Mouse (Mus musculus): Measurements from ENCODE around the gene Bag5.

The Bag5 gene

GRCm38 (mm10) chr12:111713004-111713651 lies at the start of gene Bag5, which contains the start of gene Apopt1:
Bag5 (minus strand) TSS chr12:111713257.
Apopt1 (plus strand) TSS chr12:111713261.
- DNase-seq (ENCODE audit: low read depth, low spot score): peak; percentile 92

- no peak for DNase-seq (ENCODE audit: low read depth, low spot score)
Observed at GRCm38 (mm10) chr12:111760306-111760908, 47.4 kb upstream of the Bag5 start.

DNA sequence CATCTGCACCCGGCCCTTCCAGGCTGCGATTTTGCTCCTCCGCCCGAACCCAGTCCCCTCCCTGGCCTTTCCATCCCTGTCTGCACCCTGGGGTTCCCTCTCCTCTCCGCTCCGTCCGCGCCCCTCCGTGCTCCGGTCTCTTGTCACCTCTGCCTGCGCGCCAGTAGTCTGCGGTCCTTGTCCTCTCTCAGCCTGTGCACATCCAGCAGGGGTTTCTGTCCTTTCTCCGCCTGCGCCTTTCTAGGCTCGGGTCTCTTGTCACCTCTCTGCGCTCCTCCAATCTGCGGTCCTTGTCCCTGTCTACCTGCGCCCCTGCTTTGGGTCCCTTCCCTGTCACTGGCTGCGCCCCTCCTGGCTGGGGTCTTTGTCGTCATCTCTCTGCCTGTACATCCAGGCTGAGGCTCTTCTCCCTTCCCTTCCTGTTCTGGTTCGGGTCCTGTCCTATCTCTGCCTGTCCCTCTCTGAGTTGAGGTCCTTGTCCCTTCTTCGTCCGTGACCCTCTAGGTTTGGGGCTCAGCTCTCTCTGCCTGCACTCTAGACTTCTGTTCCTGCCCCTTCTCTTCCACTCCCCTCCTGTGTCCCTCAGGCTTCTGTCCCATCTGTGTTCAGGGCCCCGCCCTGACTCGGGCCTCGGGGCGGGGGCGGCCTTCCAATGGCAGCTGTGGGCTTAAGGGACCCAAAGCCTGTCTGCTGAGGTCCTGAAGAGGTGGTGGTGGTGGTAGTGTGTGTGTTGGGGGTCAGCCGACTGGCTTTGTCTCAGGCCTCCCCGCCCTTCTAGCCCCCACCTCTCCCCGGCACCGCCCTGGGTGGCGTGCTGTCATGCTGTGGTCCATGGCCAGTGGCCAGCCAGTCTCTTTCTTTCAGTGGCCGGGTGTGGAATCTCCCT lies 46.4 kb upstream of the Bag5 start:
- DNase-seq (ENCODE audit: low read depth, low spot score): peak; percentile 52

- DNase-seq (ENCODE audit: low read depth, low spot score): peak; percentile 73
Observed at GRCm38 (mm10) chr12:111758381-111759175, 45.5 kb upstream of the Bag5 start, which contains the start of gene Klc1. Klc1 (plus strand) TSS chr12:111758849.

- DNase-seq (ENCODE audit: low read depth, low spot score): no peak
Observed at GRCm38 (mm10) chr12:111757561-111758325, 44.7 kb upstream of the Bag5 start.

DNA sequence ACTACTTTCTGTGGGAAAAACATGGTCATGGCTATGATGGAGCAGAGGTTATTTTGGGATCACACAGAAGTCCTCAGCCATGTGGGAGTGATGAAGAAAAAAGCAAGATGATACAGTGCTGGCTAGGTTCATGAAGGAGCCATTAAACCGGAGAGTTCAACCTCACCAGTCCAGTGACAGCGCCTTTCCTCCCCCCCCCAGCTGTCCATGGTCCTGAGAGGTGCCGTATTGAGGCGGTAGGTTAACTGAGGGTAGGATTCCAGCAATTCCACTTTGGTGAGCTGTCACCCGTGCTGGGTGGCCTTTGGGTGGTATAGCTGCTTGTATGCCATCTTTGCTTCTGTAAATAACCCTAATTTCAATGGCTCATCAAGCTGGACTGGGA lies 43.6 kb upstream of the Bag5 start:
- DNase-seq (ENCODE audit: low read depth, low spot score): no peak

GRCm38 (mm10) chr12:111756082-111756697 lies 43.1 kb upstream of the Bag5 start:
- no peak for DNase-seq (ENCODE audit: low read depth, low spot score)

- no peak for DNase-seq (ENCODE audit: low read depth, low spot score)
Observed at GRCm38 (mm10) chr12:111755231-111755630, 42.2 kb upstream of the Bag5 start.

DNA sequence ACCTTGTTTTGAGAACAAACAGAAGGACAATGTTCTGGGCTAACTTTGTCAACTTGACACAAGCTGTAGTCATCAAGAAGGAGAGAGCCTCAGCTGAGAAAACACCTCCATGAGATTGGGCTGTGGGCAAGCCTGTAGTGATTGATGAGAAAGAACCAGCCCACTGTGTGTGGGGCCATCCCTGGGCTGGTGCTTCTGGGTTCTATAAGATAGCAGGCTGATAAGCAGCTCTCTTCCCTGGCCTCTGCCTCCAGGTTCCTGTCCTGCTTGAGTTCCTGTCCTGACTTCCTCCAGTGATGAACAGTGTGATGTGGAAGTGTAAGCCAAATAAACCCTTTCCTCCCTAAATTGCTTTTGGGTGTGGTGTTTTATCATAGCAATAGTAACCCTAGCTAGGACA lies 41.7 kb upstream of the Bag5 start:
- DNase-seq (ENCODE audit: low read depth, low spot score): no peak

DNA sequence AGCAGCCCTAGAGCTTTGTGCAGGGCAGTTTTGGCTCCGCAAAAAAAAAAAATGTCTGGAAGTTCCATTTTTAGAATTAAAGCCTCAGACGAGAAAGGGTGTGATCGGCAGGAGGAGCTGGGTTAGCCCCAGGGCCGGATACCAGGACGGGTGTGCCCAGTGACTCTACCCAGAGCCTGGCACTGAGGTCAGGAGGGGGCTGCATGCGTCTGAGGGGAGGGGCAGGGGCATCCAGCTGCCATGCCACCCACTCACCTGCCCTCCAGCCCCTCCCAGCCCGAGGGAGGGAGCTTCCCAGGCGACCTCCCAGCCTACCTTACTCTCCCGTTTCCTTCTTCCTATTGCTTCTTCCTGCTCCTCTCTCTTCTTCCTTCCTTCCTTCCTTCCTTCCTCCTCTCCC lies 40.3 kb upstream of the Bag5 start:
- no peak for DNase-seq (ENCODE audit: low read depth, low spot score)

DNA sequence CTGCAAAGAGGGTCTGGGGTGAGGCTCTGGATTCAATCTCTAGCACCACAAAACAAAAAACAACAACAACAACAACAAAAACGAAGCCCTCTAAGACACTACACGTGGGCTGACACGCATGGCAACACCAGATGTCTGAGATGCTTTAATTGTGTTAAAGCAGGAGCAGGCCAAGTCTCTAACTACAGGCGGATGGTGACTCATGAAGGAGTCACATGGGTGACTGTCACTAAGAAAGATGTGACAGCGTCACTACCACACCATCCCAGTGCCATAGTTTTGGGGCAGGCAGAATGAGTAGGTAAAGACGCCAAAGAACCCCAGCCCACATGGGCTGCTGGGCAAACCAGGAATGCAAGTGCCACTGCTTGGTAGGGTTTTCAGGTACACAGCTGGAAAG lies 39.4 kb upstream of the Bag5 start:
- no peak for DNase-seq (ENCODE audit: low read depth, low spot score)

DNA sequence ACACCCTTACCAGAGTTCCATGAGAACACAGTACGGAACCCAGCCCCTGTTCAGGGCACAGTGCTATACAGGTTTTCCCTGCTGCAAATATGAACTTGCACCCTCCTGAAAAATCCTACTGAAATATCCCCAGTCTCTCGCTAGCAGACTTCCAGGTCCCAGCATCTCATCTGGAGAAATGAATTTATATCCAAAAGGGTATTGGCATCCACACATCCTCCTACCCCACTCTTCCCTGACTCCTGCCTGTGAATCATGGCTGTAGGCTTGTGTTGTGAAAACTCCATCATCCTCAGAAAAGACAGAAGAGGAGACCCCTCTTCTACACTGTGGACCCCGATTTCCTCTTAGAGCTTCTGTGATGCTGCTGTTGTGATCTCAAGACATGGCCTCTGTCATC lies 37.7 kb upstream of the Bag5 start:
- no peak for DNase-seq (ENCODE audit: low read depth, low spot score)

- DNase-seq (ENCODE audit: low read depth, low spot score): no peak
Observed at GRCm38 (mm10) chr12:111747421-111747820, 34.4 kb upstream of the Bag5 start.

GRCm38 (mm10) chr12:111746091-111746490 lies 33.0 kb upstream of the Bag5 start:
- no peak for DNase-seq (ENCODE audit: low read depth, low spot score)

DNA sequence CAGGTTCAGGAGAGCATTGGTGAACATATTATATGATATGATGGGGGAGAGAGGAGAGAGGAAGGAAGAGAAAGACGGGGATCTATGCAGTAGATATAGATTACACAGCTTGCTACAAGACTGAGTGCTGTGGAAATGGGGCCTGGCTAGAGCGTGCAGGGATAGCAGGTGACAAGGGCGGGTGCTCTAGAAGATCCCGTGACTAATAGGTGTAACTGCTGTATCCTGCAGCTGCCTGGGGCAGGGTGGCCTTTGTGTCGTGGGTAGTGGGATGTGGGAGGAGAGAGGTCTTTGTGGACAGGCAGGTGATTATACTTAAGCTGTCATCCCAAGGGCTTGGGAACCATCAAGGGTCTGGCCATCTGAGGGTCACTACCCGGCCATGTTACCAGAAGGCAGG lies 32.2 kb upstream of the Bag5 start:
- no peak for DNase-seq (ENCODE audit: low read depth, low spot score)

GRCm38 (mm10) chr12:111743981-111744423 lies 30.9 kb upstream of the Bag5 start:
- no peak for DNase-seq (ENCODE audit: low read depth, low spot score)

DNA sequence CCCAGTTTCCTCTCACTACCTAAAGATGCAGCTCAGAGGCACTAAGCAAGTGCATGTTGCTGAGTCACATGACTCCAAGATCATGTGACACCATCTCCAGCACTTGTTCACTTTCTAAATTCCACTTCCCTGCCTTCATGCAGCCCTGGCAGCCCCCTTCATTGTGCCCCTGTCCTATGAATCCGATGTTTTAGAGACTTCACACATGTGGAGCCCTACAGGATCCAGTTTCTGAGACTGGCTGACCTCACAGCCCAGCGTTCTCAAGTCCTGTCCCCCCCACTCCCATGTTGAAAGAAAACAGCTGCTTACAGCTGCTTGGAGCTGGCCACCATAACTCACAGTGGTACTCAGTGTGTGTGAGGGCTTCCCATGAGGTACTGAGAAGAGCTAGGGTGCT lies 30.4 kb upstream of the Bag5 start:
- DNase-seq (ENCODE audit: low read depth, low spot score): peak; percentile 35

- no peak for DNase-seq (ENCODE audit: low read depth, low spot score)
Observed at GRCm38 (mm10) chr12:111741338-111741737, 28.3 kb upstream of the Bag5 start.

GRCm38 (mm10) chr12:111738754-111739153 lies 25.7 kb upstream of the Bag5 start:
- DNase-seq (ENCODE audit: low read depth, low spot score): peak; percentile 67

DNA sequence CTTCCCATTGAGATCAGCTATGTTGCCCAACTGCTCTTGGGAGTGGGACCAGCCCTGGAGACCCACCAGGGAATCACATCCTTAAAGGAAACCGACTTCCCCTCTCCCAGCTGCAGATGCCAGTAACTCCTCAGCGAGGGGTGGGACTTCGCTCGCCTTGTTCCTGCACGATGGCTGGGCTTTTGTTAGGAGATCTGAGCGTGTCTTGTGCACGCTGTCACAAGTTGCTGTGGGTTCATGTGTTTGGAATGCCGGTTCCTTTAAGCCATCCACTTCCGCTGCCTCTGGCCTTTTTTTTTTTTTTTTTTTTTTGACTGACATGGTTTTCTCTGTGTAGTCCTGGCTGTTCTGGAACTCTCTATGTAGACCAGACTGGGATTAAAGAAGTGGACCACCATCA lies 24.3 kb upstream of the Bag5 start:
- no peak for DNase-seq (ENCODE audit: low read depth, low spot score)

Data from mesoderm, embryonic 11.5 days (tissue).